Mouse (Mus musculus) liver, embryonic 13.5 days (tissue): ENCODE results near the gene Thbd. TPM values are rescaled to one million over a fixed set of nuclear protein-coding genes. Genes with fewer than 3 reads are reported as not detected.

Source experiments
- ATAC-seq: fragments of 200-750 bp; cut with Nextera tagmentation; 2 replicates; pipeline ENCODE4 v1.8.0; 2017; ENCODE audit warnings: low read depth, mild to moderate bottlenecking, moderate number of reproducible peaks, moderate library complexity
- DNase-seq: peaks from one replicate; pipeline ENCODE4 v3.0.0; 2022
- H3K27ac ChIP-seq: fragments of 300-500 bp; sonication (generic); 2 replicates; pipeline ENCODE4 v1.5.1; 2015; ENCODE audit warnings: moderate library complexity, mild to moderate bottlenecking, inconsistent platforms
- H3K27me3 ChIP-seq: fragments of 300-500 bp; sonication (generic); 2 replicates; pipeline ENCODE4 v1.6.1; 2015; ENCODE audit warnings: mild to moderate bottlenecking, inconsistent platforms
- H3K36me3 ChIP-seq: fragments of 300-500 bp; sonication (generic); 2 replicates; pipeline ENCODE4 v1.6.1; 2015; ENCODE audit warnings: mild to moderate bottlenecking, inconsistent platforms
- H3K4me1 ChIP-seq: fragments of 300-500 bp; sonication (generic); replicated peaks from 2 replicates; pipeline ENCODE4 v1.6.1; 2015; ENCODE audit warnings: inconsistent platforms
- H3K4me2 ChIP-seq: fragments of 300-500 bp; sonication (generic); 2 replicates; pipeline ENCODE4 v1.6.1; 2015; ENCODE audit warnings: inconsistent platforms, mild to moderate bottlenecking, moderate library complexity
- H3K4me3 ChIP-seq: fragments of 300-500 bp; sonication (generic); replicated peaks from 2 replicates; pipeline ENCODE4 v1.5.1; 2015; ENCODE audit warnings: mild to moderate bottlenecking, inconsistent platforms
- H3K9ac ChIP-seq: fragments of 300-500 bp; sonication (generic); 2 replicates; pipeline ENCODE4 v1.6.1; 2015; ENCODE audit warnings: mild to moderate bottlenecking, inconsistent platforms
- H3K9me3 ChIP-seq: fragments of 300-500 bp; sonication (generic); replicated peaks from 2 replicates; pipeline ENCODE4 v1.6.1; 2016; ENCODE audit warnings: inconsistent platforms
- WGBS: fragments of 180-500 bp; shearing (Covaris S2); methylation state at CpG from one replicate; pipeline ENCODE4 v1.1.7; 2015; ENCODE audit not compliant: insufficient replicate concordance; 5-methylcytosine and 5-hydroxymethylcytosine counted together
- polyA plus RNA-seq: library from polyadenylated mRNA; unstranded; fragments of >200 nt; fragmentation: Nextera tagmentation; extraction: Ambion mirVana; gene quantifications from 2 replicates; pipeline ENCODE4 v1.2.1, GENCODE M21; 2015

Gene Thbd
- polyA plus RNA-seq: 1.3 and 1.9 TPM in 2 replicates

GRCm38 (mm10) chr2:148407870-148408760, at the start of gene Thbd:
TSS of gene Thbd (minus strand) at chr2:148408188.
- Histone ChIP-seq H3K4me1 (peaks cover 23% of the 10 kb centered on the region), H3K9ac (peak within 1 kb of the TSS; percentile 22; the same call in 1 of the 2 replicates), H3K27ac (no peak within 1 kb of the TSS; the same call in 1 of the 2 replicates), H3K27me3 (peaks cover 39% of the 10 kb centered on the region), H3K4me3 (peak within 1 kb of the TSS; percentile 51), H3K4me2 (peak within 1 kb of the TSS; percentile 64), H3K36me3 (no peaks in the 10 kb centered on the region), H3K9me3 (no peaks in the 10 kb centered on the region)
- ATAC-seq: peak; percentile 75
- peak; percentile 24 for DNase-seq
- 2% methylated on average over 35 of the region's 35 CpGs for WGBS

GRCm38 (mm10) chr2:148455341-148455740, 47.4 kb upstream of the Thbd start:
- Histone ChIP-seq H3K9me3 (no peaks in the 10 kb centered on the region), H3K27ac (no peak overlapping the region), H3K27me3 (no peaks in the 10 kb centered on the region), H3K36me3 (no peaks in the 10 kb centered on the region), H3K4me1 (no peaks in the 10 kb centered on the region), H3K4me3 (no peak overlapping the region), H3K4me2 (no peak overlapping the region), H3K9ac (no peak overlapping the region)
- ATAC-seq: no peak
- DNase-seq: no peak

GRCm38 (mm10) chr2:148454014-148454542, 46.1 kb upstream of the Thbd start:
- no peak overlapping the region for H3K4me2 ChIP-seq
- WGBS: 49% methylated on average over 4 of the region's 4 CpGs
- no peak overlapping the region for H3K9ac ChIP-seq
- no peak overlapping the region for H3K4me3 ChIP-seq
- no peaks in the 10 kb centered on the region for H3K9me3 ChIP-seq
- no peaks in the 10 kb centered on the region for H3K27me3 ChIP-seq
- H3K4me1 ChIP-seq: no peaks in the 10 kb centered on the region
- H3K27ac ChIP-seq: no peak overlapping the region
- ATAC-seq (no peak), DNase-seq (no peak)
- H3K36me3 ChIP-seq: no peaks in the 10 kb centered on the region

GRCm38 (mm10) chr2:148453061-148453460, 45.1 kb upstream of the Thbd start:
- no peak overlapping the region for H3K4me3 ChIP-seq
- 75% methylated on average over 3 of the region's 3 CpGs for WGBS
- no peak overlapping the region for H3K4me2 ChIP-seq
- H3K9ac ChIP-seq: no peak overlapping the region
- H3K36me3 ChIP-seq: no peaks in the 10 kb centered on the region
- H3K9me3 ChIP-seq: no peaks in the 10 kb centered on the region
- H3K4me1 ChIP-seq: no peaks in the 10 kb centered on the region
- H3K27me3 ChIP-seq: no peaks in the 10 kb centered on the region
- DNase-seq: no peak
- no peak overlapping the region for H3K27ac ChIP-seq
- no peak for ATAC-seq

- no peak for DNase-seq
Measured at GRCm38 (mm10) chr2:148451498-148451897, 43.5 kb upstream of the Thbd start.

GRCm38 (mm10) chr2:148450616-148451015, 42.6 kb upstream of the Thbd start:
- Histone ChIP-seq H3K27me3 (no peaks in the 10 kb centered on the region), H3K4me1 (no peaks in the 10 kb centered on the region), H3K9ac (no peak overlapping the region), H3K4me2 (no peak overlapping the region), H3K9me3 (no peaks in the 10 kb centered on the region), H3K36me3 (no peaks in the 10 kb centered on the region), H3K4me3 (no peak overlapping the region), H3K27ac (no peak overlapping the region)
- ATAC-seq (no peak), DNase-seq (no peak)
- 56% methylated on average over 5 of the region's 5 CpGs for WGBS

More at GRCm38 (mm10) chr2:148451498-148451897, 43.5 kb upstream of the Thbd start:
- H3K4me2 ChIP-seq: no peak overlapping the region
- no peaks in the 10 kb centered on the region for H3K4me1 ChIP-seq
- WGBS: 50% methylated on average over 5 of the region's 5 CpGs
- no peak overlapping the region for H3K9ac ChIP-seq
- no peak overlapping the region for H3K27ac ChIP-seq
- H3K4me3 ChIP-seq: no peak overlapping the region
- H3K9me3 ChIP-seq: no peaks in the 10 kb centered on the region
- H3K27me3 ChIP-seq: no peaks in the 10 kb centered on the region
- ATAC-seq: no peak
- H3K36me3 ChIP-seq: no peaks in the 10 kb centered on the region

GRCm38 (mm10) chr2:148449659-148450058, 41.7 kb upstream of the Thbd start:
- WGBS: 63% methylated on average over 1 of the region's 1 CpGs
- H3K9me3 ChIP-seq: no peaks in the 10 kb centered on the region
- no peaks in the 10 kb centered on the region for H3K36me3 ChIP-seq
- no peak for DNase-seq
- H3K4me2 ChIP-seq: no peak overlapping the region
- H3K4me1 ChIP-seq: no peaks in the 10 kb centered on the region
- H3K27ac ChIP-seq: no peak overlapping the region
- no peak overlapping the region for H3K4me3 ChIP-seq
- H3K27me3 ChIP-seq: no peaks in the 10 kb centered on the region
- no peak for ATAC-seq
- no peak overlapping the region for H3K9ac ChIP-seq

GRCm38 (mm10) chr2:148446446-148446845, 38.5 kb upstream of the Thbd start:
- Histone ChIP-seq H3K9me3 (no peaks in the 10 kb centered on the region), H3K36me3 (no peaks in the 10 kb centered on the region), H3K27ac (no peak overlapping the region), H3K9ac (no peak overlapping the region), H3K4me1 (peaks cover 3% of the 10 kb centered on the region; the same call in 1 of the 2 replicates), H3K4me2 (no peak overlapping the region), H3K4me3 (no peak overlapping the region), H3K27me3 (no peaks in the 10 kb centered on the region)
- 66% methylated on average over 3 of the region's 3 CpGs for WGBS
- DNase-seq (no peak), ATAC-seq (no peak)

- no peak for ATAC-seq
- 62% methylated on average over 1 of the region's 1 CpGs for WGBS
Measured at GRCm38 (mm10) chr2:148445616-148446015, 37.6 kb upstream of the Thbd start.

GRCm38 (mm10) chr2:148444472-148444871, 36.5 kb upstream of the Thbd start:
- whole genome bisulfite sequencing: 28% methylated on average over 1 of the region's 1 CpGs
- Histone ChIP-seq H3K4me2 (no peak overlapping the region), H3K36me3 (no peaks in the 10 kb centered on the region), H3K27ac (no peak overlapping the region), H3K9ac (no peak overlapping the region), H3K9me3 (no peaks in the 10 kb centered on the region), H3K27me3 (no peaks in the 10 kb centered on the region), H3K4me1 (peaks cover 3% of the 10 kb centered on the region; the same call in 1 of the 2 replicates), H3K4me3 (no peak overlapping the region)
- ATAC-seq (no peak), DNase-seq (no peak)

More at GRCm38 (mm10) chr2:148445616-148446015, 37.6 kb upstream of the Thbd start:
- Histone ChIP-seq H3K4me1 (peaks cover 3% of the 10 kb centered on the region; the same call in 1 of the 2 replicates), H3K4me3 (no peak overlapping the region), H3K36me3 (no peaks in the 10 kb centered on the region), H3K4me2 (no peak overlapping the region), H3K27me3 (no peaks in the 10 kb centered on the region), H3K9me3 (no peaks in the 10 kb centered on the region), H3K9ac (no peak overlapping the region), H3K27ac (no peak overlapping the region)
- no peak for DNase-seq

- no peak for DNase-seq
- Histone ChIP-seq H3K4me1 (peaks cover 3% of the 10 kb centered on the region; the same call in 1 of the 2 replicates), H3K27ac (peak within 1 kb of the TSS; percentile 67), H3K9me3 (no peaks in the 10 kb centered on the region), H3K36me3 (no peaks in the 10 kb centered on the region), H3K4me3 (peak within 1 kb of the TSS; percentile 37), H3K4me2 (peak within 1 kb of the TSS; percentile 32), H3K27me3 (no peaks in the 10 kb centered on the region), H3K9ac (no peak within 1 kb of the TSS)
- WGBS: 10% methylated on average over 13 of the region's 13 CpGs
- ATAC-seq: peak; percentile 74
Measured at GRCm38 (mm10) chr2:148443249-148443958, 35.4 kb upstream of the Thbd start, which contains the start of gene Cd93. TSS of gene Cd93 (minus strand) at chr2:148443563.
